Mouse (Mus musculus) adrenal gland, postnatal 10 days (tissue): ENCODE measurements around the gene Ankrd17. TPM values are rescaled to one million over a fixed set of nuclear protein-coding genes. Genes with fewer than 3 reads are reported as not detected.
A peak's percentile ranks its signal among the peaks of the same experiment; 100 is the strongest.

ENCODE experiments used
- DNase-seq: peaks from one replicate; pipeline ENCODE4 v3.0.0; 2021; ENCODE audit warnings: mixed read lengths
- long read RNA-seq, 2 experiments: library from polyadenylated mRNA; stranded (forward); transcript quantifications; one replicate each; pipeline ENCODE4 v2.0.0; 2021
- total RNA-seq, 2 experiments: library from RNA; stranded (reverse); gene quantifications; 2 replicates each; pipeline ENCODE4 v1.2.3; 2021

The Ankrd17 gene
- total RNA-seq, result 100 to 1,000 TPM in 1 of 2 experiments, 10 to 100 TPM in 1; 79.6 to 111 TPM
- long read RNA-seq, experiment 1, partial matches to known transcripts, result 25 of 29 reads
- long read RNA-seq, experiment 1, other reads (novel, unspliced or antisense), result 3 of 29 reads
- long read RNA-seq, experiment 2, partial matches to known transcripts, result 8 of 11 reads
- long read RNA-seq, experiment 2, other reads (novel, unspliced or antisense), result 1 of 11 reads

DNA sequence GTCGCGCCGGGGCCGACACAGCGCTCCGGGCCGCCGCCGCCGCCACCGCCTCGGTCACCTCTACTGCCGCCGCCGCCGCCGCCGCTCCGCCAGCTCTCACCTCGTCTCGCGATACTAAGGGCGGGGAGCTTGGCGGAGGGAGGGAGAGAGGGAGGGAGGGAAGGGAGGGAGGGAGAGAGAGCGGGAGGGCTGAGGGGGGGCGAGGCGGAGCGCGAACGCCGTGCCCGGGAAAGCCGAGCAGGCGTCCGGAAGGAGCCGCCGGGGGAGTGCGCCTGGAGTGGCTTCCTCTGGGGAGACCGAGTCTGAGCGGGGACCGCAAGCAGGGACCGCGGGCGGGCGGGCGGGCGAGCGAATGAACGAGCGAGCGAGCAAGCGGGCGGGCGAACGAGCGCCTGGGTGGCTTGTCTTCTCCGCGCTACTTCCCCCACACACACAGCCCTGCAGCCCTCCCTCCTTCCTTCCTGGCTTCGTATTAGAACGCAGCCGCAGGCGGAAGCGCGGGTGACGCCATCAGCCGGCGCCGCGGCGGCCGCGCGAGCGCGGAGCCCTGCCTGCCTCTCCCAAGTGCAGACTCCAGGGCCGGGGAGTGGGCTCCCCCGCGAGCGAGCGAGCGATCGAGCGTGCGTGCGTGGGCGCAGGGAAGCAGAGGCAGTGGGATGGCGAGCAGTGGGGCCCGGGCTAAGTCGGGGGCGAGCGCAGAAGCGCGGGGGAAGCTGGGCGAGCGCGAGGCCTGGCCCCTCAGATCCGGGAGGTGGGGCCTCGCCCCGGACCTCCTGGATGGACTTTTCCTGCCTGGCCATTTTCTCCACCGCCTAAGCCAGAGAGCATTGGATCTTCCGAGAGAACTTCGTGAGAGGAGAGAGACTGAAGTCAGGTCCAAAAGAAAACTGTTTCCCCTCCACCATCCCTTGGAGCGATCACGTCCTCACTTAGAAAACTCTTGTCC, at the start of gene Ankrd17:
TSS of gene Ankrd17 (minus strand) at position 457 of the 946 bp plus-strand sequence.
- peak; percentile 94 for DNase-seq

DNA sequence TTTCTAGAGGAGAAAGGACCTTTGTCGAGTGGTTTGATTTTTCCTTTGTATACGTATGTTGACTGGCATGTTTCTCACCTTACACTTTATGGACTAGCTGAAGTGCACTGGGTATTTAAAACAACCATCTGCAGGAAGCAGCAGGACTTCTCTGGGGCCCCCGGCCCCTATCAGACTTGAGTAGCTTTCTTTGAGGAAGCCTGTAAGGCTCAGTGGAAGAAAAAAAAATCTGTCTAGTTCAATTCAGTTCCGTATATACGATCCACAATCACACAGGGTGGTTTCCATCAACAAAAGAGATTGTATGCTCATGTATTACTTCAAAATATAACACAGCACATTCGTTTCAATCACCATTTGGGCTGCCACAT, 48.5 kb upstream of the Ankrd17 start:
- no peak for DNase-seq

DNA sequence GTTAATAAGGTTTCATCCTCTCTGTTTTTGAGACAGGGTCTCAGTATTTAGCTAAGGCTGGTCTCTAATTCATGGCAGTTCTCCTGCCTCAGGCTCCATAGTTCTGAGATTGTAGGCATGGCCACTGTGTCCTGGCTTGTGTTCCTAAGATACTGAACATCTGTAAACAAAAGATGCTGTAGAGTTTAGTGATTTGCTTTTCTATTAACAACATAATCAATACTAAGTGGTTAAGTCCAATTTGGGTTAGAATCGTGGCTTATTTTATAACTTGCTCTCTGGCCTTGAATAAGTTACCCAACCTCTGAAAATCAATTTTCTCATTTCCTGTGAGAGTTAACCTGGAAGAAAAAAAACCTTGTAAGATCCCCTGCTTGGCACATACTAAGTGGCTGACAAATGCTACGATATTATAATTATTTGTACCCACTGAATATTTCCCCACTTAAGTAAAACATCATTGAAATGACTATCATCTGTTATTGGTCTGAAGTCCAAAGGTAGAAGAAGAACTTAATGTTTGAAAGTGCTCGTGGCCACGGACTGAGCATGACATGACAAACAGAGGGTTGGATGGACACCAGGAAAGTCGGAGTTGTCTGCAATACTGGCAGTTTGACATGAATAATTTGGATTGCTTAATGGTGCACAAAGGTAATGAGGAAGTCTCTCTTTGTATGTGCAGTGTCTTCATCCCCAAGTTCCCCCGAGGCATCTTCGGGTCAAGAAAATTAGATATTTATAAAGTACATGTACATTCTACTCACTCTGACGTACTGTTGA, 48.0 kb upstream of the Ankrd17 start:
- DNase-seq, result peak; percentile 25

DNA sequence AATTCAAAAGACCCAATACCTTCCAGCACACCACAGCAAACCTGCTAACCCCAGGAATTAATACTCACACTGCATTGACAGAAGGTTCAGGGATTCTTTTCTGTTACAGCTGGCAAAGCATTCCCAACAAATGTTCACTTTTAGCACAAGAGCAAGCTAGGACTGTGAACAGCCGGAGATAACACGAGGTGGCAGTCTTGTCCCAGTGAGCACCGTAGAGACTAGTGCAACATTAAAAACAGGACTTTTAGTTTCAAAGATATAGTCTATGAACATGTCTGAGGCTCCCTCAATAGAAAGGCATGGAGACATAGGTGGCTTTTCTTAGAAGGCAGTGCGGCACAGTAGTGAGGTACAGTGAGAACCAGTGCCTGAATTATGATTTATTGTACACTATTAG, 38.8 kb upstream of the Ankrd17 start:
- peak; percentile 16 for DNase-seq

DNA sequence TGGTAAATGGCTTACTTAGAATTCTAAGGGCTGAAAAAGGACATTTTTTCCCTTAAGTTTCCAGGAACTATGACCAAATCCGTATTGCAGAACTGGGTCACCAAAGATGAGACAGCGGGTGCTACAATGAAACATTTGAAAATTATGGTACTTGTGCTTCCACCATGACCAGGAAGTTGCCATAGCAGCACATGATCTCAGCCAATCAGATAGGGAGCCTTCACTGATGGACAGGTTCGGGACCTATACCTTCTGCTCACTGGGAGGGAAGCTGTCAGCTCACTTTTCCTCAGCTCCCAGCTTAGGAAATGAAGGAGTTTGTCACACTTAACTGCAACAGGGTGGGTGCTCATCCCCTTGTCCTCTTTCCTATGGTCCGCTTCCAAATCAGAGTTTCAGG, 30.4 kb upstream of the Ankrd17 start:
- DNase-seq, result no peak

DNA sequence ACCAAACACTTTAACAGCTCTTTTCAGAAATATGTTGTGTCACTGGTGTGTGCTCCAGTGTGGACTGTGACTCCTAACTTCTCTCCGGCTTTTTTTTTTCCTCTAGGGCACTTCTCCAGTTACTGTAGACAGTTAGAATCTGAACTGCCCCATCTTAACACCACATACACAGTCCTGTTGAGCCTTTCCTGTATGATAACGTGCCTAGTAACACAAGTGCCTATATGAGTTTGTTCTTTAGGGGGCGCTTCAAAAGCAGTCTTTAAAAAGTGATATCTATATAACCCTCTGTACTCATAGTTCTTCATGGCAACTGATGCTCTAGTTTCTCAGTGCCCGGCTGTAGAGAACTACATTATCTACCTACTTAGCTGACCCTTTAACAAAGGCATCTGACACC, 27.9 kb upstream of the Ankrd17 start:
- DNase-seq, result no peak

DNA sequence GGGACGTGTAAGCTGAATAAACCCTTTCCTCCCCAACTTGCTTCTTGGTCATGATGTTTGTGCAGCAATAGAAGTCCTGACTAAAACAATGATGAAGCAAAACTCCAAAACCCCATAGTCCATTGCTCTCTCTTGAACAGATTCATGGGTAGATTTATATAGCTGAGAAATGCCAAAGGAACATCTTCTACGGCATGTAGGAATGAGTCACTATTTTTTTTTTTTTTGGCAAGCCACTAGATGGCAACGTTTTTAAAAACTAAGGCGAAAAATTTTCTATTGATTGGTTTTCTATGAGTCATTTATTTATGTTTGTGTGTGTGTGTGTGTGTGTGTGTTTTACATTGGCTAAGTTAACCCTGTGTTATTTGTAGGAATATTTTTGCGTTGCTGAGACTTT, 27.4 kb upstream of the Ankrd17 start:
- DNase-seq, result no peak

DNA sequence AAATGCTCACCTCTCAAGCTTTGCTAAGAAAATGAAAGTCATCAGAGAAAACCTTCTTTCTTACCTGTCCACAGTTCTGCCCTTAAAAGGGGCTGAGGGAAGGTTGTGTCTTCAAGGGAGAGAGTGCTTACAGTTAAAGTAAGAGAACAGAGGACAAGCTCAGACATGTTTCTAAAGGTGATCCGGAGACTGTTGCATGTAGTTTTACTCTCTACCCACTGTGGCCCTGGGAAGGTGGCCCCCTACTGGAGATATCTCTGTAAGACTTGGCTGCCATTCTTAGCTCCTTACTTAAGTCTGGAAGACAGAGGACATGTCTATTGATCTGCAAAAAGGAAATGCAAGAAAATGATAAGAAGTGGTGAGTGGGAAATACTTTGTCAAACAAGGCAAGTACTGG, 16.7 kb upstream of the Ankrd17 start:
- DNase-seq, result peak; percentile 33

DNA sequence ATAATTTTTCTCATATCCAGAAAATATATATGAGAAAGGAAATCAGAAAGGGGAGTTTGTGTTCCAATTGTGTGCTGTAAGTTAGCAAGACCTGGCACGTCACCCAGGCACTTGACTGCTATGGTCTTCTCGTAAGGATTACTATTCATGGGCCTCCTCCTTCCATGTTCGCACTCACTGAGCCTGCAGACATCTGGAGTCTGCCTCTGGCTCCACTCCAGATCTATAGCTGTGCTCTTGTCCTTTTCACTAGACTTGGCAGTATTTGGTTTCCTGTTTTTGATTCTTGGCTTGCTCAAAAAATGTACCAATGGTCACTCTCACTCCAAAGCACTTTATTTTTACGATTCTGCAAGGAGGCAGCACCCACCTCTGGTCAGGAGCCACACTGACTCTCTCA, 15.1 kb upstream of the Ankrd17 start:
- no peak for DNase-seq

DNA sequence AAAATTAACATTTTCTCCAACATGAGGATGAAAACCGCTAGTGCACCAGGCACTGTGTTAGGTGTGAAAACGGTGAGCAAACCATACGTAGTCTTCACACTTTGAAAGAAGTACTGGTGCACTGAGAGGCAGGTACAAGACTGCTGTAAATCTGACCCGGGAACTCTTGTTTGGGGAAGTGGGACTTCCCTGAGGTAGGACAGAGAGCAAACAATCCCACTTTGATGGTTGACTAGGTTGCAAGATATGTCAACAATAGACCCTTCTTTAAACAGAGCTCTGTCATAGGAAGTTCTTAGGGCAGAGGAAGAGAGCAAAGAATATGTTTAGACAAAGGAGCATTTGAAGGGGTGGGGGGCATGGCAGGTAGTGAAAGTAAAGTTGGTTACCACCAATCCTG, 7.3 kb upstream of the Ankrd17 start:
- no peak for DNase-seq

DNA sequence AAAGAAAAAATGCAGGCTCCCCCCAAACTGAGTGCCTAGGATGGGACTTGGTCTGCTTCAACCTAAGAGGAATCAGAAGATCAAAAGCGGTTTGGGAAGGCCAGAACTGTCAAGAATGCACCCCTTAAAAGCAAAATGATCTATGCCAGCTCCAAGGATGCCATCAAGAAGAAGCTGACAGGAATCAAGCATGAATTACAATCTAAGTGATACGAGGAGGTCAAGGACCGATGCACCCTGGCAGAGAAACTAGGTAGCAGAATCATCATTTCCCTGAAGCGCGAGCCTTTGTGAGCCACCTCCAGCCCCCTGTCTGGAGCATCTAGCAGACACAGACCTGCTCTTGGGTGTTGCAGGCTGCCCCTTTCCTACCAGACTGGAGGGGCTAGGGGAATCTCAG, 4.0 kb upstream of the Ankrd17 start:
- peak; percentile 29 for DNase-seq

DNA sequence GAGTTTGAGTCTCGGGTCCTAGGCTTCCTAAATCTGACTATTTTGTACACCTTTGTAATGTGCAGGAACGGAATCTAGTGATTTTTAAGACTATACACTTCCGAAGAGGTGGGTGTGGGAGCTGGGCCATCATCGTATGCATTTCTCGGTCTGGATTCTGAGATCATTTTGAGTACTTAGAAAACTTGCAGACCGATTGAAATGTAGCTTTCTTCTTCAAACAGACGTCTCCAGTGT, 608 bp upstream of the Ankrd17 start, which contains the start of gene Gm9958:
TSS of gene Gm9958 (plus strand) at position 138 of the 237 bp plus-strand sequence.
- no peak for DNase-seq

DNA sequence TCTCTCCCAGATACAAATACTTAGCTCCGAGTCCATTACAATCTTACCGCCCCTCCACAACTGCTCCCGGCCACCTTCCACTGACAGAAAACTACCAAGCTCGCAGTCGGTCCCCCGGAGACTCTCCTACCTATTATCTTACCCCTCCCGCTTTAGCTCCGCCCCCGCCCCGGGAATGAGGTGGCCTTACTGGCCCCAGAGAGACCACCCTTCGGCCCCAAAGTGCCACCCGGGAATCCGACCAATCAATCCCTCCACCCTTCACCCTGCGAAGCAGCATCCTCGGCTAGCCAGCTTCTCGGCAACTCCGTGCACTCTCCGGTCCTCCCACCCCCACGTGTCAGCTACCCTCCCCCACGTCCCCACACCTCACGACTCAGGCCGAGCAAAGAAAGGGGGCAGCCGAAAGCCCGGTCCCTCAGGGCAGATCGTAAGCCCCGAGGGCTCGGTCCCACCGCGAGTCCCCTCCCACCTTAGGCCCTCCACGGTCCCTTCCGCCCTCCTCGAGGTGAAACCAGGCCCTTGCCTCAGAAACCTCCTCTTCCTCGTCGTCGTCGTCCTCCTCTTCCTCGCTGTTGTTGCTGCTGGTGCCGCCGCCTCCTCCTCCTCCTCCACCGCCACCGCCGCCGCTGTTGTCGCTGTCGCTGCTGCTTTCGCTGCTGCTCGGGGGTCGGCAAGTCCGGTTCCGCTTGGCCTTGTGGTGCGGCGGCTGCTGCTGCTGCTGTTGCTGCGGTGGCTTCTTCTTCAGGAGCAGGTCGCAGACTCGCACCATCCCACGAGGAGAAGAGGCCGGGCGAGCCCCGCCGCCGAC, 1.0 kb downstream of the Ankrd17 start:
- peak; percentile 69 for DNase-seq

DNA sequence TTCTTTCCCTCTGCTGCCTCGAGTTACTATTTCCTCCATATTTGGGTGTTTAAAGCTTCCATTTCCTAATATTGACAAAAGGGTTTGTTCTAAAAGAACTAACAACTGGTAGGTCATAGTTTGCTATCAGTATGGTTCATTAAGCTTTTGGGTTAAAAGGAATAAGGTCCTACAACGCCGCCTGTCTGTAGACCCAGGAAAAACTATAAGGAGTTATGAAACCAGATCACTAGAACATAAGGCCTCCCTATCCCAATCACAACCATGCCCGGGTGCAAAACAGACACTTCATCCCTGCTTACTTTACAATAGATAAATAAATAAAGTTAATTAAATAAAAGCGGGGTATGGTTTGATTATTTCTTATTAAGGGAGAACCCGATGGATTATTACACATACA, 1.9 kb downstream of the Ankrd17 start:
- peak; percentile 82 for DNase-seq

DNA sequence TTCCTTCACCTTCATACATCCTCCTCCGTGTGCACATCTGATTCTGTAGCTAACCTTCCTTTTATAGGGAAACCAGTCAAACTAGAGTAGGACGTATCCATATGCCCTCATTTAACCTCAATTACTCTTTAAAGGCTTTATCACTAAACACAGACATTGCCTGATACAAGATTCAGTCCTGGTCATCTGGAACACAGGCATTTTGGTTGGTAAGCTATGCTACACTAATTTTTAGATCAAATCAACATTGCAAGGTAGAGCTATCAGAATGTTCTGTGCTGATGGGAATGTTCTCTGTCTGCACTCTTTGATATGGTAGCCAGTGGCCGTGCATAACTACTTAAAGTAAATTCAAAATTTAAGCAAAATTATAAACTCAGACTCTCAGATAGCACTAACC, 10.6 kb downstream of the Ankrd17 start:
- DNase-seq, result no peak

DNA sequence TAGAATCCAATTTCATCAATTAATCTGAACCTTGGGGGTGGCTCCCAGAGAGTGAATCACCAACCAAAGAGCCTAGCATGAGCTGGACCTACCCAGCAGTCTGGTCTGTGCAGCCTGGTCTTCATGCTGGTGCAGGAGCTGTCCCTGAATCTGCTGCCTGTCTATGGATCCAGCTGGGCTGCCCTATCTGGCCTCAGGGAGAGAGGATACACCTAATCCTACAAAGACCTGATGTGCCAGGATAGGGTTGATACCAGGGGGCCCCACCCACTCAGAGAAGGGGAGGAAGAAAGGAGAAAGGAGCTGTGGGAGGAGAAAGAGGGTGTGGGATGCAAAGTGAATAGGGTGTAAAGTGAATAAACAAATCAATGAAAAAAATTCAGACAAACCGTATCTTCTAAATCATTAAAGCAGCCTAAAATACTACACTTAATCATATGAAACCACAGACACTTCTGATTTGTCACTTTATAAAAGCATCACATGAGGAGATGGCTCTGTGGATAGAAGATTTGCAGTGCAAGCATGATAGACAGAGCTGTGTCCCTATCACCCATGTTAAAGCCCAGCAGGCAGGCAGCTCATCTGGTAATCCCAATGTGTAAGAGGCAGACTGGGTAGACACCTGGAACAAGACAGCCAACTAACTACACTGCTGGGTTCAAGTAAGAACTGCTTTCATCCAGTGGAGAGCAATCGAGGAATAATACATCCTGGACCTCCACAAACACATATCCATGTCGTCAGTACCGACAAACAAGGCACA, 12.6 kb downstream of the Ankrd17 start:
- DNase-seq, result no peak

DNA sequence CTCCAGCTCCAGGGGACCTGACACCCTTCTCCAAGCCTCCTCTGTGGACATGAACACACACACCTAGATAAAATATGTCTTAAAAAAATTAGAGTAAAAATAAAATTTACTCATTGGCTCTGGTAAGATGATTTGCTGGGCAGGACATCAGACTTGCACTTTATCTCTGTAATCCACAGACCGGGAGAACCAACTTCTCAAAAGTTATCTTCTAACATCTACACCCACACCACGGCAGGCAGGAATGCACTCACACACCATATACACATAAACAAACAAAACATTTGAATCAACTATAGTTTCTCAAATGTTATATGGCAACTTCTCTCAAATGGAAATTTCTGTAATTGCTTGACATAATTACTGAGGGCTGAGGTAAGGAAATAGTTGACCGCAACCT, 19.5 kb downstream of the Ankrd17 start:
- DNase-seq, result no peak

DNA sequence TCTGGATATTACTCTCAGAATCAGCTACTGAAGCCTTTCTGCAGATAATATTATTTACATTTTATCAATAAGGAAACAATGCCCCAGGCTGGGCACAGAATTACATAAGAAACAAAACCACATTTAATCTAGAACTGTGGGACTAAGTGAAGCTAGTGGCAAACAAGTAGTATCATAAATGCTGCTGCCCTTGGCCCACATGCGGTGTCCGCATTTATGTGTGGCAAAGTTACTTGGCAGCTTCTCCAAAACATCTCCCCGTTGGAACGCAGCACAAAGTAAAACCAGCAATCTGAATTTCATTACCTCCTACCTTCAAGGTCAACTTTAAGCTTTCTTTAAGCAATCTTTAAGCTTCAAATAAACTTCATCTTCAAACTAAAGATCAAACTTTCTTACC, 25.5 kb downstream of the Ankrd17 start:
- DNase-seq, result peak; percentile 56

DNA sequence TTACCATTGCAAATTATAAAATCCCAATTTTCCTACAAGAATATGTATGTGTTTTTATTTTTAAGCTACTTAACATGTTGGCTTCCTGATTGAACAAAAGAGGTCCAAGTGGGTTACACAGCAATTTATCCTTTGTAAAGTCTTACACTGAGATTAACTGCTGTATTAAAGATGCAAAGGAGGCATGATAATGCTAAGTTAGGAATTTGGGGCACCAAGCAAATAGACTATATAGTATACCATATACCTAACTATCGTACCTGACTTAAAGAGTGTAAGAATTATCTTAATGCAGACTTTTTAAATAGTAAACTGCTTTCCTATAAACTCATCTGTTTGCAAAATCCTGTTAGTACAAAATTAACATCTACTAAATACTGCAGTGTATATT, 26.4 kb downstream of the Ankrd17 start:
- DNase-seq, result no peak

DNA sequence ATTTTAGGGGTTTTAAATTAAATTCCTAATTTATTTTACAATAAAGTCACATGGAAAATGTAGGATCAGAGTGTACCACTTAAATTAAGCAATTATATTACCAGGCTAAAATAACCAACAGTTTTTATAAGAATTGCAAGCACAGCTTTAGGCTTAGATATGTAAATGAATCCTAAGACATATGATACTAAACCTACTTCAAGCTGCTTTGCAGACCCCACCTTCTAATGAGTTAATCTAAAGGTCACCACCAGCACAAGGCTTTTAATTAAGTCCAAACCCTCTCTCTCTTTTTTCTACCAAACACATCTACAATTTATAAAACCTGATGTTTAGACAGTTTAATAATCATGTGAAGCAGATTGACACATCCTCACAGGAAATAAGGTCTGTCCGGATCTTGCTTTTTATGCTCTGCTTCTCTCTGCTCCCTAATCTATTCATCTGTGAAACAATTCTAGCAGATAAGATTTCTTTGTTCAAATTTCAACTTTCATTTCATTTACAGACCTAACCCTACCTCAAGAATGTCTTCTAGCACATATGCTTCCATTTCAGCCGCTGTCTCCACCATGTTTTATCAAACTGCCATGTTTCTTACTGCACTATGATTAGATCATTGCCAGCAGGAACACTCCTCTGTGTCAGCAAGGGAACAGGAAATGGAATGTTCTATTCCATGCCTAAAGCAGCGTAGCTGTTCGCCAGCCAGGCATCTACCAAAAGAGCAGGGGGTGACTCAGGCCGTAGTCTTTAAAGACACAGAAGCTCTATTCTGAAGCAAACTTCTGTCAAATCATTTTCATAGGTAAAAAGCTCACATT, 27.0 kb downstream of the Ankrd17 start:
- DNase-seq, result peak; percentile 79
